Mouse (Mus musculus) intestine, embryonic 16.5 days (tissue): ENCODE measurements around the gene Cobl. TPM values are rescaled to one million over a fixed set of nuclear protein-coding genes. Genes with fewer than 3 reads are reported as not detected.

Experiments used
- ATAC-seq: fragments of 200-750 bp; cut with Nextera tagmentation; 2 replicates; pipeline ENCODE4 v1.8.0; 2017; ENCODE audit warnings: moderate TSS enrichment, moderate library complexity
- H3K27ac ChIP-seq: fragments of 300-500 bp; sonication (generic); 2 replicates; pipeline ENCODE4 v1.5.1; 2014; ENCODE audit warnings: mild to moderate bottlenecking, low read length
- H3K27me3 ChIP-seq: fragments of 300-500 bp; sonication (generic); replicated peaks from 2 replicates; pipeline ENCODE4 v1.6.1; 2014; ENCODE audit warnings: low read length, control low read depth, mixed read lengths; ENCODE audit not compliant: control insufficient read depth, insufficient read depth
- H3K36me3 ChIP-seq: fragments of 300-500 bp; sonication (generic); 2 replicates; pipeline ENCODE4 v1.6.1; 2014; ENCODE audit warnings: low read length, control low read depth; ENCODE audit not compliant: control insufficient read depth, insufficient read depth
- H3K4me1 ChIP-seq: fragments of 300-500 bp; sonication (generic); 2 replicates; pipeline ENCODE4 v1.6.1; 2014; ENCODE audit warnings: low read length, control low read depth, mixed read lengths; ENCODE audit not compliant: control insufficient read depth, insufficient read depth
- H3K4me2 ChIP-seq: fragments of 300-500 bp; sonication (generic); 2 replicates; pipeline ENCODE4 v1.6.1; 2014; ENCODE audit warnings: low read depth, low read length, control low read depth
- H3K4me3 ChIP-seq: fragments of 300-500 bp; sonication (generic); 2 replicates; pipeline ENCODE4 v1.5.1; 2014; ENCODE audit warnings: mild to moderate bottlenecking, low read length
- H3K9ac ChIP-seq: fragments of 300-500 bp; sonication (generic); 2 replicates; pipeline ENCODE4 v1.6.1; 2014; ENCODE audit warnings: low read depth, low read length
- H3K9me3 ChIP-seq: fragments of 300-500 bp; sonication (generic); 2 replicates; pipeline ENCODE4 v1.6.1; 2016; ENCODE audit warnings: low read length, control low read depth; ENCODE audit not compliant: control insufficient read depth
- whole genome bisulfite sequencing: fragments of 180-500 bp; shearing (Covaris S2); extraction: QIAGEN DNeasy Blood & Tissue Kit; methylation state at CpG from one replicate; pipeline ENCODE4 v1.1.7; 2014; 5-methylcytosine and 5-hydroxymethylcytosine counted together
- polyA plus RNA-seq: library from polyadenylated mRNA; unstranded; fragments of >200 nt; fragmentation: Nextera tagmentation; extraction: Ambion mirVana; gene quantifications from 2 replicates; pipeline ENCODE4 v1.2.1, GENCODE M21; 2015

Cobl gene
- polyA plus RNA-seq, 1 experiment from 2014 or later, result 7.4 TPM

- Histone ChIP-seq H3K4me1 (peaks cover 10% of the 10 kb centered on the region), H3K9ac (no peak overlapping the region), H3K4me3 (no peak overlapping the region), H3K27me3 (no peaks in the 10 kb centered on the region), H3K9me3 (no peaks in the 10 kb centered on the region), H3K27ac (no peak overlapping the region), H3K36me3 (no peaks in the 10 kb centered on the region), H3K4me2 (no peak overlapping the region)
- WGBS, result 82% methylated on average over 2 of the region's 2 CpGs
- no peak for ATAC-seq
These were observed 32.8 kb downstream of the Cobl start for GRCm38 (mm10) chr11:12431911-12432310.

GRCm38 (mm10) chr11:12430231-12431041 is 34.3 kb downstream of the Cobl start:
- Histone ChIP-seq H3K27ac (peak overlapping the region; percentile 31), H3K9me3 (no peaks in the 10 kb centered on the region), H3K4me2 (no peak overlapping the region), H3K4me3 (no peak overlapping the region), H3K27me3 (no peaks in the 10 kb centered on the region), H3K36me3 (no peaks in the 10 kb centered on the region), H3K4me1 (peaks cover 12% of the 10 kb centered on the region), H3K9ac (no peak overlapping the region)
- peak; percentile 83 for ATAC-seq
- WGBS, result 22% methylated on average over 4 of the region's 4 CpGs

- no peak overlapping the region for H3K9ac ChIP-seq
- WGBS, result 75% methylated on average over 5 of the region's 5 CpGs
- no peak overlapping the region for H3K27ac ChIP-seq
- H3K4me3 ChIP-seq, result no peak overlapping the region
- no peak overlapping the region for H3K4me2 ChIP-seq
- no peak for ATAC-seq
- no peaks in the 10 kb centered on the region for H3K36me3 ChIP-seq
- H3K27me3 ChIP-seq, result no peaks in the 10 kb centered on the region
- H3K4me1 ChIP-seq, result peaks cover 10% of the 10 kb centered on the region
- H3K9me3 ChIP-seq, result no peaks in the 10 kb centered on the region
These were observed 38.0 kb downstream of the Cobl start for GRCm38 (mm10) chr11:12426746-12427145.

- Histone ChIP-seq H3K36me3 (no peaks in the 10 kb centered on the region), H3K4me1 (peaks cover 4% of the 10 kb centered on the region; the same call in 1 of the 2 replicates), H3K9ac (no peak overlapping the region), H3K27ac (no peak overlapping the region), H3K27me3 (no peaks in the 10 kb centered on the region), H3K4me3 (no peak overlapping the region), H3K4me2 (no peak overlapping the region), H3K9me3 (no peaks in the 10 kb centered on the region)
- 83% methylated on average over 2 of the region's 2 CpGs for WGBS
- ATAC-seq, result no peak
These were observed 40.6 kb downstream of the Cobl start for GRCm38 (mm10) chr11:12424205-12424604.

GRCm38 (mm10) chr11:12421183-12421582 is 43.6 kb downstream of the Cobl start:
- Histone ChIP-seq H3K4me1 (no peaks in the 10 kb centered on the region), H3K4me2 (no peak overlapping the region), H3K27me3 (no peaks in the 10 kb centered on the region), H3K36me3 (no peaks in the 10 kb centered on the region), H3K9me3 (no peaks in the 10 kb centered on the region), H3K9ac (no peak overlapping the region), H3K4me3 (no peak overlapping the region), H3K27ac (no peak overlapping the region)
- no peak for ATAC-seq
- WGBS, result 87% methylated on average over 5 of the region's 5 CpGs

- 79% methylated on average over 3 of the region's 3 CpGs for WGBS
- Histone ChIP-seq H3K36me3 (no peaks in the 10 kb centered on the region), H3K4me1 (no peaks in the 10 kb centered on the region), H3K9ac (no peak overlapping the region), H3K4me3 (no peak overlapping the region), H3K9me3 (no peaks in the 10 kb centered on the region), H3K27ac (no peak overlapping the region), H3K27me3 (no peaks in the 10 kb centered on the region), H3K4me2 (no peak overlapping the region)
- ATAC-seq, result no peak
These were observed 44.6 kb downstream of the Cobl start for GRCm38 (mm10) chr11:12420146-12420545.

- Histone ChIP-seq H3K9ac (no peak overlapping the region), H3K4me2 (no peak overlapping the region), H3K27me3 (no peaks in the 10 kb centered on the region), H3K9me3 (no peaks in the 10 kb centered on the region), H3K4me3 (no peak overlapping the region), H3K36me3 (no peaks in the 10 kb centered on the region), H3K27ac (no peak overlapping the region), H3K4me1 (no peaks in the 10 kb centered on the region)
- 83% methylated on average over 7 of the region's 7 CpGs for WGBS
- ATAC-seq, result no peak
These were observed 47.9 kb downstream of the Cobl start for GRCm38 (mm10) chr11:12416899-12417298.

GRCm38 (mm10) chr11:12415329-12415728 is 49.4 kb downstream of the Cobl start:
- no peaks in the 10 kb centered on the region for H3K9me3 ChIP-seq
- no peak overlapping the region for H3K27ac ChIP-seq
- H3K9ac ChIP-seq, result no peak overlapping the region
- no peak overlapping the region for H3K4me2 ChIP-seq
- no peak overlapping the region for H3K4me3 ChIP-seq
- no peaks in the 10 kb centered on the region for H3K36me3 ChIP-seq
- H3K27me3 ChIP-seq, result no peaks in the 10 kb centered on the region
- ATAC-seq, result no peak
- WGBS, result 61% methylated on average over 3 of the region's 3 CpGs
- H3K4me1 ChIP-seq, result no peaks in the 10 kb centered on the region

- no peak overlapping the region for H3K4me2 ChIP-seq
- H3K27ac ChIP-seq, result peak overlapping the region; percentile 43
- no peak overlapping the region for H3K9ac ChIP-seq
- H3K4me3 ChIP-seq, result no peak overlapping the region
- ATAC-seq, result peak; percentile 53; the same call in 1 of the 2 replicates
- WGBS, result 39% methylated on average over 1 of the region's 1 CpGs
- H3K36me3 ChIP-seq, result no peaks in the 10 kb centered on the region
- no peaks in the 10 kb centered on the region for H3K4me1 ChIP-seq
- no peaks in the 10 kb centered on the region for H3K27me3 ChIP-seq
- H3K9me3 ChIP-seq, result no peaks in the 10 kb centered on the region
These were observed 52.8 kb downstream of the Cobl start for GRCm38 (mm10) chr11:12411950-12412349.
